Mouse (Mus musculus) lung, postnatal 0 days (tissue): Measurements from ENCODE around the gene Mphosph10.
A peak's percentile ranks its signal among the peaks of the same experiment; 100 is the strongest.

Source experiments
- CTCF ChIP-seq: IDR thresholded peaks from 2 replicates; pipeline ENCODE4 v1.5.1; 2016; ENCODE audit warnings: antibody characterized with exemption, mild to moderate bottlenecking
- EP300 ChIP-seq: IDR thresholded peaks from 2 replicates; pipeline ENCODE4 v1.6.1; 2016; ENCODE audit warnings: antibody characterized with exemption, mild to moderate bottlenecking, control low read depth

GRCm38 (mm10) chr7:64365863-64366262, 26.2 kb downstream of the Mphosph10 start:
- peak; percentile 67 for TF ChIP-seq EP300
- no peak for TF ChIP-seq CTCF
